Mouse (Mus musculus) spleen, adult 2 months (tissue): Measurements from ENCODE around the gene Rasgef1b. TPM values are rescaled to one million over a fixed set of nuclear protein-coding genes. Genes with fewer than 3 reads are reported as not detected.

Source experiments
- DNase-seq, 2 experiments: peaks; one replicate each; pipeline versions ENCODE4 v3.0.0 to v3.0.0-alpha.2; 2012 to 2021; ENCODE audit warnings: low spot score in 2 of 2, low read depth in 1 of 2
- H3K27ac ChIP-seq: fragments of 200-500 bp; 2 replicates; pipeline ENCODE4 v1.5.1; 2012; ENCODE audit warnings: low read length, inconsistent platforms; ENCODE audit not compliant: insufficient read depth
- H3K27me3 ChIP-seq: fragments of 200-500 bp; 2 replicates; pipeline ENCODE4 v1.6.1; 2012; ENCODE audit warnings: mild to moderate bottlenecking, moderate library complexity, low read length, inconsistent platforms; ENCODE audit not compliant: control insufficient read depth, insufficient read depth
- H3K36me3 ChIP-seq: fragments of 200-500 bp; 2 replicates; pipeline ENCODE4 v1.6.1; 2012; ENCODE audit warnings: mild to moderate bottlenecking, low read length, inconsistent platforms; ENCODE audit not compliant: control insufficient read depth, insufficient read depth
- H3K4me1 ChIP-seq: fragments of 200-500 bp; 2 replicates; pipeline ENCODE4 v1.6.1; 2011; ENCODE audit warnings: inconsistent platforms; ENCODE audit not compliant: control insufficient read depth, insufficient read depth, insufficient read length
- H3K4me3 ChIP-seq: fragments of 200-500 bp; 2 replicates; pipeline ENCODE4 v1.5.1; 2011; ENCODE audit warnings: mild to moderate bottlenecking, inconsistent platforms; ENCODE audit not compliant: insufficient read depth, insufficient read length; ENCODE audit errors: extremely low read depth
- CTCF ChIP-seq: fragments of 200-500 bp; IDR thresholded peaks from 2 replicates; pipeline ENCODE4 v1.5.1; 2011; ENCODE audit warnings: mild to moderate bottlenecking, inconsistent platforms; ENCODE audit not compliant: insufficient read depth, insufficient read length, insufficient replicate concordance; ENCODE audit errors: extremely low read depth
- POLR2A ChIP-seq: fragments of 200-500 bp; IDR thresholded peaks from 2 replicates; pipeline ENCODE4 v1.6.1; 2011; ENCODE audit warnings: low read depth, low read length, inconsistent platforms
- WGBS: fragments of 180-500 bp; shearing (Covaris S2); methylation state at CpG from one replicate; pipeline ENCODE4 v1.1.7; 2018; 5-methylcytosine and 5-hydroxymethylcytosine counted together
- polyA plus RNA-seq: library from polyadenylated mRNA; depleted of rRNA; stranded (reverse); fragments of >200 nt; gene quantifications from 2 replicates; pipeline ENCODE4 v1.2.3, GENCODE M21; 2012

Rasgef1b gene
- polyA plus RNA-seq, 1 experiment, result 13.9 TPM

GRCm38 (mm10) chr5:99752670-99753231, 23.9 kb upstream of the Rasgef1b start:
- WGBS, result 91% methylated on average over 5 of the region's 5 CpGs
- H3K27me3 ChIP-seq, result no peaks in the 10 kb centered on the region
- H3K27ac ChIP-seq, result no peak overlapping the region
- no peak for TF ChIP-seq CTCF
- TF ChIP-seq POLR2A, result no peak
- no peak overlapping the region for H3K4me3 ChIP-seq
- DNase-seq, result no peak
- H3K36me3 ChIP-seq, result no peaks in the 10 kb centered on the region
- no peaks in the 10 kb centered on the region for H3K4me1 ChIP-seq

- Histone ChIP-seq H3K27ac (no peak overlapping the region), H3K36me3 (no peaks in the 10 kb centered on the region), H3K4me3 (no peak overlapping the region), H3K4me1 (no peaks in the 10 kb centered on the region), H3K27me3 (no peaks in the 10 kb centered on the region)
- 87% methylated on average over 10 of the region's 10 CpGs for WGBS
- no peak for TF ChIP-seq POLR2A
- TF ChIP-seq CTCF, result no peak
- DNase-seq, result no peak
Observed at GRCm38 (mm10) chr5:99748417-99748816, 19.6 kb upstream of the Rasgef1b start.

GRCm38 (mm10) chr5:99746087-99746486, 17.2 kb upstream of the Rasgef1b start:
- Histone ChIP-seq H3K27me3 (no peaks in the 10 kb centered on the region), H3K4me1 (no peaks in the 10 kb centered on the region), H3K27ac (no peak overlapping the region), H3K36me3 (no peaks in the 10 kb centered on the region), H3K4me3 (no peak overlapping the region)
- 77% methylated on average over 7 of the region's 7 CpGs for WGBS
- TF ChIP-seq CTCF, result no peak
- no peak for TF ChIP-seq POLR2A
- DNase-seq, result no peak

- 92% methylated on average over 7 of the region's 7 CpGs for WGBS
- Histone ChIP-seq H3K4me1 (no peaks in the 10 kb centered on the region), H3K27me3 (no peaks in the 10 kb centered on the region), H3K36me3 (no peaks in the 10 kb centered on the region), H3K27ac (no peak overlapping the region), H3K4me3 (no peak overlapping the region)
- DNase-seq, result no peak
- TF ChIP-seq POLR2A (no peak), CTCF (no peak)
Observed at GRCm38 (mm10) chr5:99742874-99743273, 14.0 kb upstream of the Rasgef1b start.

GRCm38 (mm10) chr5:99742056-99742455, 13.2 kb upstream of the Rasgef1b start:
- no peaks in the 10 kb centered on the region for H3K4me1 ChIP-seq
- DNase-seq, result no peak
- WGBS, result 54% methylated on average over 8 of the region's 8 CpGs
- no peak for TF ChIP-seq POLR2A
- no peaks in the 10 kb centered on the region for H3K27me3 ChIP-seq
- no peak overlapping the region for H3K4me3 ChIP-seq
- no peak overlapping the region for H3K27ac ChIP-seq
- no peaks in the 10 kb centered on the region for H3K36me3 ChIP-seq

GRCm38 (mm10) chr5:99737937-99738727, 9.3 kb upstream of the Rasgef1b start:
- WGBS, result 50% methylated on average over 10 of the region's 10 CpGs
- Histone ChIP-seq H3K4me1 (no peaks in the 10 kb centered on the region), H3K4me3 (no peak overlapping the region), H3K27me3 (no peaks in the 10 kb centered on the region), H3K27ac (no peak overlapping the region), H3K36me3 (no peaks in the 10 kb centered on the region)
- TF ChIP-seq CTCF (no peak), POLR2A (no peak)
- DNase-seq, result no peak

- TF ChIP-seq CTCF, result no peak
- Histone ChIP-seq H3K36me3 (no peaks in the 10 kb centered on the region), H3K4me1 (peaks cover 2% of the 10 kb centered on the region; the same call in 1 of the 2 replicates), H3K27ac (no peak overlapping the region), H3K27me3 (peaks cover 14% of the 10 kb centered on the region), H3K4me3 (no peak overlapping the region)
- no peak for DNase-seq
- 68% methylated on average over 1 of the region's 1 CpGs for WGBS
Observed at GRCm38 (mm10) chr5:99729931-99730330, 1.1 kb upstream of the Rasgef1b start.
